Mouse (Mus musculus): ENCODE results near the gene Dlgap1.

GRCm38 (mm10) chr17:70321976-70322375 is 353.1 kb downstream of the Dlgap1 start:
- no peak for TF ChIP-seq GATA1 (IDR thresholded peaks at IDR 0.05; ENCODE audit: borderline replicate concordance, low read length)
- TF ChIP-seq FLI1 (IDR thresholded peaks at IDR 0.05; ENCODE audit: low read length): no peak
